Mouse (Mus musculus) ovary, adult 2 months (tissue): ENCODE data around the gene Oaz3. TPM values are rescaled to one million over a fixed set of nuclear protein-coding genes. Genes with fewer than 3 reads are reported as not detected.

ENCODE experiments used
- polyA plus RNA-seq: library from polyadenylated mRNA; depleted of rRNA; stranded (reverse); fragments of >200 nt; gene quantifications from 2 replicates; pipeline ENCODE4 v1.2.3, GENCODE M21; 2012; rRNA removed

Oaz3 gene
- polyA plus RNA-seq = 0.17 TPM in 1 of 2 replicates, not detected in the other

DNA sequence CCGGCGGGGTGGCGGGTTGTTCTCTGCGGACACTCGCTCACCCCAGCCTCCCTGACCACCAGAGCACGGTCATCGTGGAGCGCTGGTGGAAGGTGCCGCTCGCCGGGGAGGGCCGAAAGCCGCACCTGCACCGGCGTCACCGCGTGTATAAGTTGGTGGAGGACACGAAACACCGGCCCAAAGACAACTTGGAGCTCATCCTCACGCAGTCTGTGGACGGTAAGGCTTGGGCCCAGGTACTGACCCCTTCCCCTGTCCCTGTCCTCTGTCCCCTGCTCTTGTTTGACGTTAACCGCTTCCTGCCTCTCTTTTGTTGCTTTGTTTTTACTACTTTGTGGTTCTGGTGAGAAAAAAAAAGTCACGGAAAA is at the start of gene Oaz3:
Gene Oaz3, minus strand, starts transcription at position 319 of the 368 bp plus-strand sequence.

DNA sequence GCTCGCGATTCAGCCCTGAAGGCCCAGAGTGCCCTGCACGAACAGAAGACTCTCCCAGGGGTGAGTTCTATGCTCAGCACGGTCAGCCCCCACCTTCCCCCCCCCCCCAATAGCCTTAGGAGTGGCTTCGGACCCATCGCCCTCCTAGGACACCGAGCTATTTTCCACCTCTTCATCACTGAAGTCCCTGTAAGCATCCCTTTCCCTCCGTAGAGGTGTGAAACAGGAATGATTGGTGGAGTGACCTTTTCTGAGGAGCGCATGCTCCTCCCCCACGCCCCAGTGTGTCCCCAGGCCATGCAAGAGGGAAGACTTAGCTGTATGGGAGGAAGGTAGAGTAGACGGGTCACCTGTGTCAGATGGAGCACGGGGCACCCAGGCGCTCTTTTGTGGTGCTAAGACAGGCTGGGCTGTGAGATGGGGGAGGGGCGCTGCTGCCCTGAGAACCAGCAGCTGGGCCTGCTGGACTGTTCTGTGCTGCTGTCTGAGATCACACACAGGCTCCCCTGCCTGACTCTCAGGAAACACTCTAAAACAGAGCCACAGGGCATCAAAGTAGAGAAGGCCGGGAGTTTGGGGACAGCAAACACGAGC is 36.7 kb upstream of the Oaz3 start, which contains the start of gene Riiad1:
Gene Riiad1, minus strand, starts transcription at position 51 of the 594 bp plus-strand sequence.

DNA sequence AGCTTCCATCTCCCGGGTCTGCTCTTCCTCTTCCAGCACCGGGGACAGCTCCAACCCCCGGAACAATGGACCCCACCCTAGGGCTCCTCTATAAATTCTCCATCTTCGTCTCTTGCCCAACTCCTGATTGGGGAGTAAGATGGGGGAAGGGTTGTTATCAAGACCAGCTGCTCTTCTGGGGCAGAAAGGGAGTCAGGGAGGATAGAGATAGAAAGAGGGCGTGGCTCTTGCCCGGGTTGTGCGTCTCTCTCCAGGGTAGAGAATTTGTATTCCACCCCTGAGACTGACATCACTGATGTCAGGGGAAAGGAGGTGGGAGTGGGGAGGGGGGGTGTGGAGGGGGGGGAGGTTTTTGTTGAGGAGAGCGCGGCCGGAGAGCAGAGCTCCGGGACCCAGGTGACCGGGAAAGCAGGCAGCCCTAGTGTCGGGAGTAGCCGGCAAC is 34.3 kb upstream of the Oaz3 start, which contains the start of gene Celf3:
Gene Celf3, plus strand, starts transcription at position 315 of the 442 bp plus-strand sequence.

DNA sequence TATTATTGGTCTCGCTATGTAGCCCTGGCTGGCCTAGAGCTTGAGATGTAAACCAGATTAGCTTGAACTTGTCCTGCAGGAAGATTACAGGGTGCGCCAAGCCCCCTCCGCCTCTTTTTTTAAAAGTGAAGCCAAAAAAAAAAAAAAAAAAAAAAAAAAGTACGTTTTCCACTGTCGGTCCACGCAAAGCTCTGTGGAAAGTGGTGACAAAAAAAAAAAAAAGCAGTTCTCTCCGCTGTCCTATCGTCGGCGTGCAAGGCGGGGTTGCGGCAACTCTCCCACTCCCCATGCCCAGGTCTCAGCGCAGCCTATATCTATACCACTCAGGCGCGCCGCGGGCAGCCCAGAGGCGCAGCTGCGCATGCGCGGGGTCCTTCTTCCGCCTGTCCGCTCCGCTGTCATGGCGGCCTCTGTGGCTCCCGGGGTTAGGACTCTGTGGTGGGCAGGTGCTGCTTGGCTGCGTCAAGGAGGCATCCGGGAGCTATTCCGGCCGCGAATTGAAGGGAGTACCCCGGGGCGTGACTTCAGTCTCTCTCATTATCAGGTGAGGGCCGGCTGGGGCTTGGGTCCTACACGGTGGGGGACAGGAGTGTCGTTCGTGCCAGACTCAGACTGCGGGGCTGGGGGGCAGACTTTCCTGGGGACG is 641 bp downstream of the Oaz3 start, which contains the start of gene Mrpl9:
Gene Mrpl9, plus strand, starts transcription at position 368 of the 646 bp plus-strand sequence.

DNA sequence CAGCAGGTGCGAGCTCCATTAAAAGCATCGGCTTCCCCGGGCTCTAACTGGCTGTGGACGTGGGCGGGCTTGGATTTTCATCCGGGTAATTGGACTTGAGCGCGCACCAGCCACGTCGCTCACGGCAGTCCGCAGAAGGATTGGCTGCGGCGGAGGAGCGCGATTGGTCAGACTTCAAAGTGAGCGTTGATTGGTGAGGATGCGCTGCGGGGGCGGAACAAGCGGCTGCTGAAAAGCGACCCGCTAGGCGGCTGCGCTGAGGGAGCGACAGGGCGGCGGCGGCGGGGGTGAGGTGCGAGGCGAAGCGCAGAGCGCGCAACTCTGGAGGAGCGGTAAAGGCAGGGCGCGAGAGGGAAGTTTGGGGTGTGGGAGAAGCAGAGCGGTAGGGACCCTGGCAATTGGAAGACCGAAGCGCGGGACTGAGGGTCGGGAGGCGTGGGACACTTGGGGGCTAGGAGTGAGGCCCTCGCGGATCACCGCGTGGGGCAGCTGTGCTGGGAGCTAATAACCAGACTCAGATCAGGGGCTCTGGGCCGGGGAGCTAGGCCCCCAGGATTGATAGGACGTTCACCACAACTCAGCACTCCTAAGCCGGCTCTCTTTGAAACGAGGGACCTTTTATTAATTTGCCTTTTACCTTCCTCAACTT is 30.6 kb downstream of the Oaz3 start, which contains the start of gene Tdrkh:
Gene Tdrkh, plus strand, starts transcription at position 243 of the 649 bp plus-strand sequence.

DNA sequence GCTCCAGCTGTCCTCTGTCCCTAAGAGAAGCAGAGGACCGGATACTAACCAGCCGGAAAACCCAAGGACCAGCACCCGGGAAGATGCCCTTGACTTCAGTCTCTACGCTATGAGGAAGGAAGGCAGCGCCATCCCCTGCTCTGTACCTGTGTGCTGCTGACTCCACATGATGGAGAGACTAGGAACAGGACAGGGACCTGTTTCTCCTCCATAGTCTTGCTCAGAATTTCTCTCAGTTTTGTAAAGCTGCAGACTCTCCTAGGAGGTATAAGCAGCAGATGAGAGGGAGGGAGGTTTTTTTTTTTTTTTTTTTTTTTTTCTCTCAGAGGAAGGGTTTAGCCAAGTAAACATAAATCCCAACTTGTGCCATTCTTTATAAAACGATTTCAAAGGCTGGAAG is 45.5 kb downstream of the Oaz3 start, which contains the start of gene Lingo4:
Gene Lingo4, plus strand, starts transcription at position 301 of the 400 bp plus-strand sequence.

Other genes starting within 250 kb of the Oaz3 start
- not detected in 2 replicates for gene Gm5286, start 247.2 kb downstream of the Oaz3 start, polyA plus RNA-seq
- not detected in 2 replicates for gene Gm4778, start 179.9 kb downstream of the Oaz3 start, polyA plus RNA-seq
- gene Them4, start 133.8 kb downstream of the Oaz3 start, polyA plus RNA-seq = 0.36 and 0.54 TPM in 2 replicates
- 0.69 and 1.2 TPM in 2 replicates for gene Them5, start 101.8 kb downstream of the Oaz3 start, polyA plus RNA-seq
- gene C2cd4d, start 81.5 kb downstream of the Oaz3 start, polyA plus RNA-seq = 4.8 and 7.8 TPM in 2 replicates
- 9.8 and 12.7 TPM in 2 replicates for gene Rorc, start 71.1 kb downstream of the Oaz3 start, polyA plus RNA-seq
- gene Lingo4, start 45.4 kb downstream of the Oaz3 start, polyA plus RNA-seq = 0.13 TPM in 1 of 2 replicates, not detected in the other
- 0.12 and 0.98 TPM in 2 replicates for gene Tdrkh, start 30.6 kb downstream of the Oaz3 start, polyA plus RNA-seq
- gene Mrpl9, start 597 bp downstream of the Oaz3 start, polyA plus RNA-seq = 26.6 and 33.9 TPM in 2 replicates
- gene Celf3, start 34.4 kb upstream of the Oaz3 start, polyA plus RNA-seq = 3.1 and 4.7 TPM in 2 replicates
- 0.91 and 1.1 TPM in 2 replicates for gene Riiad1, start 36.4 kb upstream of the Oaz3 start, polyA plus RNA-seq
- 7.8 and 9.6 TPM in 2 replicates for gene Snx27, start 138.8 kb upstream of the Oaz3 start, polyA plus RNA-seq
- gene Gm10972, start 199.2 kb upstream of the Oaz3 start, polyA plus RNA-seq = not detected in 2 replicates
- 7.7 and 8.7 TPM in 2 replicates for gene Tuft1, start 215.0 kb upstream of the Oaz3 start, polyA plus RNA-seq
- 1.3 and 1.8 TPM in 2 replicates for gene Selenbp2, start 249.6 kb upstream of the Oaz3 start, polyA plus RNA-seq